Mouse (Mus musculus): ENCODE measurements around the gene Gm17606.
"Not testable (repeated sequence)": the region's sequence is repeated elsewhere in the genome, so short reads cannot be mapped to it uniquely, and the experiment has no call there.

The Gm17606 gene

GRCm38 (mm10) chr14:54640946-54641304 is at the start of gene Gm17606:
Gene Gm17606, plus strand, starts transcription at chr14:54640952.
- in situ Hi-C loops (cut with MboI; ENCODE audit: unreplicated experiment in 2 of 2) = loop anchor here (10.0 to 25.0 kb wide), 3 partner anchors 116 to 579 kb away; partner anchors contain the start of gene Mrpl52 (in 1 of the 2)

- in situ Hi-C loops (cut with MboI; ENCODE audit: unreplicated experiment in 2 of 2) = no loop called here
These were observed 49.7 kb upstream of the Gm17606 start for GRCm38 (mm10) chr14:54591056-54591455.

- in situ Hi-C loops (cut with MboI; ENCODE audit: unreplicated experiment in 2 of 2) = no loop called here
These were observed 48.3 kb upstream of the Gm17606 start for GRCm38 (mm10) chr14:54592319-54592934.

- in situ Hi-C loops (cut with MboI; ENCODE audit: unreplicated experiment in 2 of 2) = no loop called here
These were observed 46.7 kb upstream of the Gm17606 start for GRCm38 (mm10) chr14:54594055-54594454.

- in situ Hi-C loops (cut with MboI; ENCODE audit: unreplicated experiment in 2 of 2) = no loop called here
These were observed 45.9 kb upstream of the Gm17606 start for GRCm38 (mm10) chr14:54594631-54595414.

GRCm38 (mm10) chr14:54597084-54597483 is 43.7 kb upstream of the Gm17606 start:
- in situ Hi-C loops (cut with MboI; ENCODE audit: unreplicated experiment in 2 of 2) = no loop called here

- in situ Hi-C loops (cut with MboI; ENCODE audit: unreplicated experiment in 2 of 2) = loop anchor here in 1 of 2 experiments (5.0 kb wide), 1 partner anchor 34 kb away; no protein-coding TSS in a partner anchor
These were observed 39.2 kb upstream of the Gm17606 start for GRCm38 (mm10) chr14:54601601-54602000.

GRCm38 (mm10) chr14:54602613-54603012 is 38.1 kb upstream of the Gm17606 start:
- in situ Hi-C loops (cut with MboI; ENCODE audit: unreplicated experiment in 2 of 2) = loop anchor here in 1 of 2 experiments (5.0 kb wide), 1 partner anchor 35 kb away; no protein-coding TSS in a partner anchor

- in situ Hi-C loops (cut with MboI; ENCODE audit: unreplicated experiment in 2 of 2) = loop anchor here in 1 of 2 experiments (5.0 kb wide), 1 partner anchor 36 kb away; no protein-coding TSS in a partner anchor
These were observed 37.6 kb upstream of the Gm17606 start for GRCm38 (mm10) chr14:54603038-54603654.

GRCm38 (mm10) chr14:54603686-54604085 is 37.1 kb upstream of the Gm17606 start:
- in situ Hi-C loops (cut with MboI; ENCODE audit: unreplicated experiment in 2 of 2) = loop anchor here in 1 of 2 experiments (5.0 kb wide), 1 partner anchor 36 kb away; no protein-coding TSS in a partner anchor

GRCm38 (mm10) chr14:54605752-54606321 is 34.9 kb upstream of the Gm17606 start, which contains the start of gene 4931414P19Rik:
Gene 4931414P19Rik, minus strand, starts transcription at chr14:54605993.
- in situ Hi-C loops (cut with MboI; ENCODE audit: unreplicated experiment in 2 of 2) = no loop called here

GRCm38 (mm10) chr14:54607226-54607625 is 33.5 kb upstream of the Gm17606 start:
- in situ Hi-C loops (cut with MboI; ENCODE audit: unreplicated experiment in 2 of 2) = no loop called here

- in situ Hi-C loops (cut with MboI; ENCODE audit: unreplicated experiment in 2 of 2) = no loop called here
These were observed 31.5 kb upstream of the Gm17606 start for GRCm38 (mm10) chr14:54609245-54609644.

GRCm38 (mm10) chr14:54609962-54610361 is 30.8 kb upstream of the Gm17606 start:
- in situ Hi-C loops (cut with MboI; ENCODE audit: unreplicated experiment in 2 of 2) = no loop called here

- in situ Hi-C loops (cut with MboI; ENCODE audit: unreplicated experiment in 2 of 2) = no loop called here
These were observed 30.1 kb upstream of the Gm17606 start for GRCm38 (mm10) chr14:54610648-54611047.

GRCm38 (mm10) chr14:54614130-54614529 is 26.6 kb upstream of the Gm17606 start:
- in situ Hi-C loops (cut with MboI; ENCODE audit: unreplicated experiment in 2 of 2) = not testable (repeated sequence)

GRCm38 (mm10) chr14:54616226-54616825 is 24.4 kb upstream of the Gm17606 start:
- in situ Hi-C loops (cut with MboI; ENCODE audit: unreplicated experiment in 2 of 2) = no loop called here

- in situ Hi-C loops (cut with MboI; ENCODE audit: unreplicated experiment in 2 of 2) = no loop called here
These were observed 23.4 kb upstream of the Gm17606 start for GRCm38 (mm10) chr14:54617152-54617896.

GRCm38 (mm10) chr14:54617897-54618365 is 22.8 kb upstream of the Gm17606 start, which contains the start of gene Psmb5:
Gene Psmb5, minus strand, starts transcription at chr14:54618022.
- in situ Hi-C loops (cut with MboI; ENCODE audit: unreplicated experiment in 2 of 2) = no loop called here

Measured in v-Abl transformed pro-B cells (cell line).